Mouse (Mus musculus) forebrain, embryonic 10.5 days (tissue): ENCODE measurements at regions not wholly inside any gene's neighbourhood (a gene's known extent, or its start where the extent isn't known, plus 50 kb on each side); places are given as distances from the start of the nearest gene placed in this dataset.

Source experiments
- DNase-seq: peaks from one replicate; pipeline ENCODE4 v3.0.0-alpha.2; 2017; ENCODE audit warnings: low spot score; ENCODE audit errors: extremely low spot score
- H3K27ac ChIP-seq: fragments of 300-500 bp; sonication (generic); 2 replicates; pipeline ENCODE4 v1.5.1; 2016; ENCODE audit warnings: mild to moderate bottlenecking
- H3K27me3 ChIP-seq: fragments of 300-500 bp; sonication (generic); 2 replicates; pipeline ENCODE4 v1.6.1; 2016; ENCODE audit warnings: mild to moderate bottlenecking; ENCODE audit not compliant: poor library complexity, severe bottlenecking
- H3K36me3 ChIP-seq: fragments of 300-500 bp; sonication (generic); replicated peaks from 2 replicates; pipeline ENCODE4 v1.6.1; 2016; ENCODE audit warnings: mild to moderate bottlenecking, moderate library complexity
- H3K4me1 ChIP-seq: fragments of 300-500 bp; sonication (generic); 2 replicates; pipeline ENCODE4 v1.6.1; 2016
- H3K4me3 ChIP-seq: fragments of 300-500 bp; sonication (generic); 2 replicates; pipeline ENCODE4 v1.5.1; 2016; ENCODE audit warnings: mild to moderate bottlenecking, moderate library complexity
- H3K9me3 ChIP-seq: fragments of 300-500 bp; sonication (generic); 2 replicates; pipeline ENCODE4 v1.6.1; 2016; ENCODE audit warnings: mild to moderate bottlenecking, moderate library complexity
- WGBS: fragments of 180-500 bp; shearing (Covaris S2); methylation state at CpG from one replicate; pipeline ENCODE4 v1.1.7; 2016; 5-methylcytosine and 5-hydroxymethylcytosine counted together

- WGBS = 94% methylated on average over 4 of the region's 4 CpGs
- no peak for DNase-seq
- no peaks in the 10 kb centered on the region for H3K4me1 ChIP-seq
- no peaks in the 10 kb centered on the region for H3K9me3 ChIP-seq
- H3K4me3 ChIP-seq = no peak overlapping the region
- no peaks in the 10 kb centered on the region for H3K36me3 ChIP-seq
- H3K27me3 ChIP-seq = no peaks in the 10 kb centered on the region
- H3K27ac ChIP-seq = no peak overlapping the region
Observed at GRCm38 (mm10) chr12:51294971-51295477, 52.8 kb upstream of the G2e3 start.

- Histone ChIP-seq H3K27me3 (no peaks in the 10 kb centered on the region), H3K36me3 (no peaks in the 10 kb centered on the region), H3K27ac (no peak overlapping the region), H3K9me3 (no peaks in the 10 kb centered on the region), H3K4me1 (no peaks in the 10 kb centered on the region; the same call in 1 of the 2 replicates), H3K4me3 (no peak overlapping the region)
- WGBS = 91% methylated on average over 1 of the region's 1 CpGs
- no peak for DNase-seq
Observed at GRCm38 (mm10) chr12:51278358-51278757, 69.5 kb upstream of the G2e3 start.

GRCm38 (mm10) chr12:51275818-51276538 is 71.9 kb upstream of the G2e3 start:
- Histone ChIP-seq H3K36me3 (no peaks in the 10 kb centered on the region), H3K4me3 (no peak overlapping the region), H3K27me3 (no peaks in the 10 kb centered on the region), H3K27ac (no peak overlapping the region), H3K9me3 (no peaks in the 10 kb centered on the region), H3K4me1 (no peaks in the 10 kb centered on the region; the same call in 1 of the 2 replicates)
- 49% methylated on average over 14 of the region's 14 CpGs for WGBS
- no peak for DNase-seq

GRCm38 (mm10) chr12:51273486-51273885 is 74.4 kb upstream of the G2e3 start:
- Histone ChIP-seq H3K4me1 (no peaks in the 10 kb centered on the region; the same call in 1 of the 2 replicates), H3K27ac (no peak overlapping the region), H3K4me3 (no peak overlapping the region), H3K36me3 (no peaks in the 10 kb centered on the region), H3K9me3 (no peaks in the 10 kb centered on the region; the same call in 1 of the 2 replicates), H3K27me3 (no peaks in the 10 kb centered on the region)
- WGBS = 88% methylated on average over 5 of the region's 5 CpGs
- no peak for DNase-seq

GRCm38 (mm10) chr12:51242839-51243238 is 105.0 kb upstream of the G2e3 start:
- Histone ChIP-seq H3K27me3 (no peaks in the 10 kb centered on the region), H3K4me1 (no peaks in the 10 kb centered on the region), H3K4me3 (no peak overlapping the region), H3K27ac (no peak overlapping the region), H3K9me3 (no peaks in the 10 kb centered on the region), H3K36me3 (no peaks in the 10 kb centered on the region)
- no peak for DNase-seq
- WGBS = 88% methylated on average over 7 of the region's 7 CpGs

- no peak overlapping the region for H3K27ac ChIP-seq
- H3K9me3 ChIP-seq = no peaks in the 10 kb centered on the region
- DNase-seq = no peak
- WGBS = 88% methylated on average over 7 of the region's 7 CpGs
- H3K36me3 ChIP-seq = no peaks in the 10 kb centered on the region
- no peaks in the 10 kb centered on the region for H3K4me1 ChIP-seq
- no peaks in the 10 kb centered on the region for H3K27me3 ChIP-seq
- no peak overlapping the region for H3K4me3 ChIP-seq
Observed at GRCm38 (mm10) chr12:51241131-51241781, 106.6 kb upstream of the G2e3 start.

- DNase-seq = no peak
- H3K27me3 ChIP-seq = no peaks in the 10 kb centered on the region
- WGBS = 54% methylated on average over 2 of the region's 2 CpGs
Observed at GRCm38 (mm10) chr12:51211691-51212090, 136.2 kb upstream of the G2e3 start.

GRCm38 (mm10) chr12:51196289-51196688 is 151.6 kb upstream of the G2e3 start:
- no peak overlapping the region for H3K4me3 ChIP-seq
- 74% methylated on average over 5 of the region's 5 CpGs for WGBS

More at GRCm38 (mm10) chr12:51211691-51212090, 136.2 kb upstream of the G2e3 start:
- H3K27ac ChIP-seq = no peak overlapping the region
- H3K36me3 ChIP-seq = no peaks in the 10 kb centered on the region
- H3K9me3 ChIP-seq = peaks cover 3% of the 10 kb centered on the region; the same call in 1 of the 2 replicates
- no peaks in the 10 kb centered on the region for H3K4me1 ChIP-seq
- H3K4me3 ChIP-seq = no peak overlapping the region

GRCm38 (mm10) chr12:51195136-51195535 is 152.7 kb upstream of the G2e3 start:
- Histone ChIP-seq H3K27me3 (peaks cover 8% of the 10 kb centered on the region; the same call in 1 of the 2 replicates), H3K27ac (no peak overlapping the region), H3K36me3 (no peaks in the 10 kb centered on the region), H3K4me3 (no peak overlapping the region), H3K4me1 (peaks cover 20% of the 10 kb centered on the region), H3K9me3 (no peaks in the 10 kb centered on the region)
- DNase-seq = no peak
- WGBS = 85% methylated on average over 8 of the region's 8 CpGs

More at GRCm38 (mm10) chr12:51196289-51196688, 151.6 kb upstream of the G2e3 start:
- DNase-seq = no peak
- Histone ChIP-seq H3K36me3 (no peaks in the 10 kb centered on the region), H3K4me1 (peaks cover 9% of the 10 kb centered on the region), H3K9me3 (no peaks in the 10 kb centered on the region), H3K27me3 (peaks cover 8% of the 10 kb centered on the region; the same call in 1 of the 2 replicates), H3K27ac (no peak overlapping the region)

- H3K9me3 ChIP-seq = no peaks in the 10 kb centered on the region
- H3K36me3 ChIP-seq = no peaks in the 10 kb centered on the region
- H3K27ac ChIP-seq = no peak overlapping the region
- H3K27me3 ChIP-seq = peaks cover 19% of the 10 kb centered on the region
- DNase-seq = no peak
- WGBS = 9% methylated on average over 1 of the region's 1 CpGs
- peaks cover 26% of the 10 kb centered on the region for H3K4me1 ChIP-seq
- no peak overlapping the region for H3K4me3 ChIP-seq
Observed at GRCm38 (mm10) chr12:51190754-51191153, 157.1 kb upstream of the G2e3 start.

- Histone ChIP-seq H3K9me3 (no peaks in the 10 kb centered on the region), H3K4me1 (peaks cover 29% of the 10 kb centered on the region), H3K4me3 (no peak overlapping the region), H3K27me3 (peaks cover 19% of the 10 kb centered on the region), H3K27ac (no peak overlapping the region), H3K36me3 (no peaks in the 10 kb centered on the region)
- 63% methylated on average over 5 of the region's 5 CpGs for WGBS
- DNase-seq = no peak
Observed at GRCm38 (mm10) chr12:51190186-51190585, 157.7 kb upstream of the G2e3 start.

GRCm38 (mm10) chr12:51188229-51188628 is 159.6 kb upstream of the G2e3 start:
- no peak overlapping the region for H3K27ac ChIP-seq
- H3K4me3 ChIP-seq = no peak overlapping the region
- H3K36me3 ChIP-seq = no peaks in the 10 kb centered on the region
- H3K9me3 ChIP-seq = peaks cover 4% of the 10 kb centered on the region; the same call in 1 of the 2 replicates
- no peak for DNase-seq
- H3K27me3 ChIP-seq = peaks cover 19% of the 10 kb centered on the region
- H3K4me1 ChIP-seq = peaks cover 29% of the 10 kb centered on the region

GRCm38 (mm10) chr12:51187726-51188125 is 160.1 kb upstream of the G2e3 start:
- H3K4me3 ChIP-seq = no peak overlapping the region
- H3K27ac ChIP-seq = no peak overlapping the region
- no peak for DNase-seq
- peaks cover 4% of the 10 kb centered on the region; the same call in 1 of the 2 replicates for H3K9me3 ChIP-seq
- peaks cover 19% of the 10 kb centered on the region for H3K27me3 ChIP-seq
- H3K4me1 ChIP-seq = peaks cover 29% of the 10 kb centered on the region
- WGBS = 80% methylated on average over 6 of the region's 6 CpGs
- no peaks in the 10 kb centered on the region for H3K36me3 ChIP-seq
